Mouse (Mus musculus): Measurements from ENCODE around the gene Sgsm2. TPM values are rescaled to one million over a fixed set of nuclear protein-coding genes. Genes with fewer than 3 reads are reported as not detected.

Sgsm2 gene
- total RNA-seq, 2 experiments from 2014 or later: 10.5 to 12.0 TPM

Small RNA genes within 50 kb of the gene (microRNA-seq; reads per million reads assigned to microRNA genes)
- not detected for gene Mir6926

Other genes with a start within 250 kb of the Sgsm2 start
- 100 to 1,000 TPM in 1 of 2 experiments, 10 to 100 TPM in 1; 95.9 to 101 TPM for gene Cluh, start 247.6 kb downstream of the Sgsm2 start, total RNA-seq (2021)
- 100 to 1,000 TPM; 128 to 136 TPM for gene Pafah1b1, start 172.4 kb downstream of the Sgsm2 start, total RNA-seq (2021)
- 10 to 100 TPM; 10.5 to 14.6 TPM for gene Mettl16, start 126.2 kb downstream of the Sgsm2 start, total RNA-seq (2021)
- gene Mnt, start 66.1 kb downstream of the Sgsm2 start, total RNA-seq (2021): 10 to 100 TPM; 12.3 to 13.0 TPM
- gene Tsr1, start 1.0 kb upstream of the Sgsm2 start, total RNA-seq (2021): 10 to 100 TPM; 28.6 to 30.4 TPM
- gene Smg6, start 28.8 kb upstream of the Sgsm2 start, total RNA-seq (2021): 10 to 100 TPM; 25.0 to 28.6 TPM
- gene Srr, start 28.9 kb upstream of the Sgsm2 start, total RNA-seq (2021): 10 to 100 TPM; 29.9 to 32.9 TPM